Mouse (Mus musculus): Measurements from ENCODE around the gene Twsg1. TPM values are rescaled to one million over a fixed set of nuclear protein-coding genes. Genes with fewer than 3 reads are reported as not detected.

Gene Twsg1
- polyA plus RNA-seq, 1 experiment, result 18.8 TPM

GRCm38 (mm10) chr17:65912202-65912601 is 38.8 kb downstream of the Twsg1 start:
- Histone ChIP-seq H3K27me3 (ENCODE audit: control insufficient read depth, insufficient read depth, insufficient read length) (no peaks in the 10 kb centered on the region), H3K4me3 (ENCODE audit: insufficient read depth, poor library complexity, severe bottlenecking) (no peak overlapping the region), H3K79me3 (ENCODE audit: low read depth) (no peaks in the 10 kb centered on the region), H3K36me3 (ENCODE audit: control insufficient read depth, insufficient read depth) (no peaks in the 10 kb centered on the region), H3ac (ENCODE audit: control insufficient read depth, insufficient read length, low read depth) (no peak overlapping the region), H3K79me2 (ENCODE audit: control insufficient read depth, insufficient read depth) (no peaks in the 10 kb centered on the region)
- no peak for TF ChIP-seq MAX (IDR thresholded peaks at IDR 0.05)
- TF ChIP-seq CTCF (IDR thresholded peaks at IDR 0.05; ENCODE audit: control insufficient read depth, insufficient read depth, insufficient read length), result no peak
- TF ChIP-seq CEBPB (IDR thresholded peaks at IDR 0.05; ENCODE audit: low read depth), result no peak
- TF ChIP-seq MYOD1 (IDR thresholded peaks at IDR 0.05; ENCODE audit: control insufficient read depth, insufficient read length, low read depth), result no peak
- no peak for TF ChIP-seq FOSL1 (IDR thresholded peaks at IDR 0.05; ENCODE audit: insufficient read depth, low read length, poor library complexity, severe bottlenecking)
- TF ChIP-seq USF1 (IDR thresholded peaks at IDR 0.05; ENCODE audit: low read depth), result no peak
- no peak for TF ChIP-seq MYOG (IDR thresholded peaks at IDR 0.05; ENCODE audit: control insufficient read depth, extremely low read depth, insufficient read length)

DNA sequence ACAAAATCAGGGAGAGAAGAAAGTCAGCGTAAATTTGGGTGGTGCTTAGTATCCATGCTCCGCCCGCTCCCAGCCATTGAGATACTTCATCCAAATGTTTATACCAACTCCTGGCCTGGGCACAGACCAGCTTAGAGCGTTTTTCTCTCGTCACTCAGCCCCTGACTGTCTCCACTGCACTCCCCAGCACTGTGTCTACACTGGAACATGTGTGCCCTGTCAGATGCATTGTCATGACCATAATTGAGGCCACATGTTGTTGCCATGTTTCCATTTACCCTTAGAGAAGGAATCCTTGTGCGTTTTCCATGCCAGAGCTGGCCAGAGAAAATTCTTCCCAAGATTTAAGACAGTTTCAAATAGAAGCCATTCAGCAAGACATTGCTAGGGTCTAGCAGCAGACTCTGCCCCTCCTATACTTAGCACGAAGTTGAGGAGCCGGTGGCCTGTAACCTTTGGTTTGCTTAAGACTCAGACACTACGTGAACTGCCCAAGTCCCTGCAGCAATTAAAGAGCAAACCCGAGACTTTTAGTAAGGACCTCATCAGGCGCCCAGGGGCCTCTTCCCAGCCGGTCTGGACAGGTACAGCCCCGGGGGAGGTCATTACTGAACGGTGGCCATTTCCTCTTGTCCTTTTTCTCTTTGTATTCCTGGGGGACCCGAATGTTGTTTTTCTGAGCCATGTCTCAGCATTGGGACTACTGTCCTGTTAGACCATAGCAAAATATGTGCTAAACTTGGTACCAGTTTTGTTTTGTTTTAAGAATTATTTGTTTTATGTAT is 39.5 kb downstream of the Twsg1 start:
- Histone ChIP-seq H3K36me3 (ENCODE audit: control insufficient read depth, insufficient read depth) (no peaks in the 10 kb centered on the region), H3K79me3 (ENCODE audit: low read depth) (no peaks in the 10 kb centered on the region), H3ac (ENCODE audit: control insufficient read depth, insufficient read length, low read depth) (no peak overlapping the region), H3K79me2 (ENCODE audit: control insufficient read depth, insufficient read depth) (no peaks in the 10 kb centered on the region), H3K4me3 (ENCODE audit: insufficient read depth, poor library complexity, severe bottlenecking) (no peak overlapping the region), H3K27me3 (ENCODE audit: control insufficient read depth, insufficient read depth, insufficient read length) (no peaks in the 10 kb centered on the region)
- no peak for TF ChIP-seq USF1 (IDR thresholded peaks at IDR 0.05; ENCODE audit: low read depth)
- TF ChIP-seq MYOD1 (IDR thresholded peaks at IDR 0.05; ENCODE audit: control insufficient read depth, insufficient read length, low read depth), result no peak
- no peak for TF ChIP-seq CTCF (IDR thresholded peaks at IDR 0.05; ENCODE audit: control insufficient read depth, insufficient read depth, insufficient read length)
- TF ChIP-seq MAX (IDR thresholded peaks at IDR 0.05), result no peak
- TF ChIP-seq CEBPB (IDR thresholded peaks at IDR 0.05; ENCODE audit: low read depth), result no peak
- no peak for TF ChIP-seq MYOG (IDR thresholded peaks at IDR 0.05; ENCODE audit: control insufficient read depth, extremely low read depth, insufficient read length)
- no peak for TF ChIP-seq FOSL1 (IDR thresholded peaks at IDR 0.05; ENCODE audit: insufficient read depth, low read length, poor library complexity, severe bottlenecking)

DNA sequence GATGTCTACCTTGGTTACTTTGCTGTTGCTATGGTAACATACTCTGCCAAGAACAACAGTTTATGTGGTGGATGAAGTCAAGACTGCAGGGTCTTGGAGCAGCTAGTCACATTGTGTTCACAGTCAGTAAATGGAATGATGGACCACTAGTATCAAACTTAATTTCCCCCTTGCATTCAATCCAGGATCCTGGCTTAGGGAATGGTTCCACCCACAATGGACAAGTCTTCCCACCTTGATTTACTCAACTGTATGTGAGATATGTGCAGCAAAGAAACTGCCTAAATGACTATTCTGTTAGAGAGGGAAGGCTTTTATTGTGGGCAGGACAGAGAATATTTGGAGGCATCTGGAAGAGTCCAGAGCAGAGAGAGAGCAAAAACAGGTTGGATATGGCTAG is 42.8 kb downstream of the Twsg1 start:
- TF ChIP-seq CEBPB (IDR thresholded peaks at IDR 0.05; ENCODE audit: low read depth) (no peak), MAX (IDR thresholded peaks at IDR 0.05) (no peak), USF1 (IDR thresholded peaks at IDR 0.05; ENCODE audit: low read depth) (no peak), MYOD1 (IDR thresholded peaks at IDR 0.05; ENCODE audit: control insufficient read depth, insufficient read length, low read depth) (no peak), CTCF (IDR thresholded peaks at IDR 0.05; ENCODE audit: control insufficient read depth, insufficient read depth, insufficient read length) (no peak), MYOG (IDR thresholded peaks at IDR 0.05; ENCODE audit: control insufficient read depth, extremely low read depth, insufficient read length) (no peak), FOSL1 (IDR thresholded peaks at IDR 0.05; ENCODE audit: insufficient read depth, low read length, poor library complexity, severe bottlenecking) (no peak)
- no peaks in the 10 kb centered on the region for H3K79me2 ChIP-seq (ENCODE audit: control insufficient read depth, insufficient read depth)
- H3K27me3 ChIP-seq (ENCODE audit: control insufficient read depth, insufficient read depth, insufficient read length), result no peaks in the 10 kb centered on the region
- H3K4me3 ChIP-seq (ENCODE audit: insufficient read depth, poor library complexity, severe bottlenecking), result no peak overlapping the region
- no peaks in the 10 kb centered on the region for H3K36me3 ChIP-seq (ENCODE audit: control insufficient read depth, insufficient read depth)
- no peaks in the 10 kb centered on the region for H3K79me3 ChIP-seq (ENCODE audit: low read depth)
- no peak overlapping the region for H3ac ChIP-seq (ENCODE audit: control insufficient read depth, insufficient read length, low read depth)

DNA sequence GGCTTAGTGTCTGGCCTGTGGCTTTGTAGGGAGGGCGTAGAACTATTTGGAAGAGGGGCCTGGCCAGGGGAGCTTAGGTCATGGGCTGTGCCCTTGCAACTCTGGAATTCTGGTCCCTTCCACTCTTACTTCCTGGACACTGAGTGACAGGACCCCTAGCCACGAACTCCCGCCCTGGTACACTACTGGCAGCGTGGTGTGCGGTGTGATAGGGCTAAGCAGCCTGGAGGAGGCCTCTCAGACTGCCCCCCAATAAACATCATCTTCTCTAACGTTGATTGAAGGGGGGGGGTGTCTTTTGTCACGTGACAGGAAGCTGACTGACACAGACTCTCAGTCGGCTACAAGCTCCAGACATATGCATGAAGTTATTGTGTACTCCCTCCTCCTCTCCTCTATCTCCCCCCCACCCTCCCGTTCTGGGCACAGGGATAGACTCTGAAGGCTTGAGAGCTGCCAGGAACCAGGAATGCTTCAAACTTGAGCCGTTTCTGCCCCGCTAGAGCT is 44.1 kb downstream of the Twsg1 start:
- H3K27me3 ChIP-seq (ENCODE audit: control insufficient read depth, insufficient read depth, insufficient read length), result no peaks in the 10 kb centered on the region
- H3K4me3 ChIP-seq (ENCODE audit: insufficient read depth, poor library complexity, severe bottlenecking), result no peak overlapping the region
- H3K79me3 ChIP-seq (ENCODE audit: low read depth), result no peaks in the 10 kb centered on the region
- H3K79me2 ChIP-seq (ENCODE audit: control insufficient read depth, insufficient read depth), result no peaks in the 10 kb centered on the region
- H3K36me3 ChIP-seq (ENCODE audit: control insufficient read depth, insufficient read depth), result no peaks in the 10 kb centered on the region
- no peak overlapping the region for H3ac ChIP-seq (ENCODE audit: control insufficient read depth, insufficient read length, low read depth)
- no peak for TF ChIP-seq MYOG (IDR thresholded peaks at IDR 0.05; ENCODE audit: control insufficient read depth, extremely low read depth, insufficient read length)
- TF ChIP-seq CEBPB (IDR thresholded peaks at IDR 0.05; ENCODE audit: low read depth), result no peak
- TF ChIP-seq MYOD1 (IDR thresholded peaks at IDR 0.05; ENCODE audit: control insufficient read depth, insufficient read length, low read depth), result no peak
- no peak for TF ChIP-seq MAX (IDR thresholded peaks at IDR 0.05)
- TF ChIP-seq FOSL1 (IDR thresholded peaks at IDR 0.05; ENCODE audit: insufficient read depth, low read length, poor library complexity, severe bottlenecking), result no peak
- TF ChIP-seq CTCF (IDR thresholded peaks at IDR 0.05; ENCODE audit: control insufficient read depth, insufficient read depth, insufficient read length), result no peak
- TF ChIP-seq USF1 (IDR thresholded peaks at IDR 0.05; ENCODE audit: low read depth), result no peak

DNA sequence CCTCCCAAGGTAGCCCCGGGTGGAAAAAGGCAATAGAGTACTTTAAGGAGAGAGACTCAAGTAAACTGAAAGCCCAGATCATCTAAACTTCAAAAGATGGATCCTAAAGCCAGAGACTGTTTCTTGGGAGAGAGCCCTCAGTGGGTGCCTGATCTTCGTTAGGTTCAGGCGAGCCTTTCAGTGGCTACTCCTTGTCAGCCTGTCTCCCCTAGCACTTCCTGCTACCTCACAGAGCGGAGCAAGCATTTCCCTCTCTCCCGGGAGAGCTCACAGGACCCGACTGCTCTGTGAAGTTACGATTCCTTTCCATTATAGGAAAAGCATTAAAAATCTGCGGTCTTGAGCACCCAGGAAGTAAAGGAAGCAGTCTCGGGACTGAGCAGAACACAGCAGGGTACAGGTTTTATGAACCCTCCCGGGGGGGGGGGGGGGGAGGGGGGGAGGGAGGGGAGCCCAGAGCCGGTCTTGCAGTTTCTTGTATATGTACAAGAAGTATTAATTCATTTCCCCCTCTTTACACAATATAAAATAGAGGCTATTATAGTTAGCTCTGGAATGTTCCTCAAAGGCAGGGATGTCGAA is 44.6 kb downstream of the Twsg1 start:
- no peak overlapping the region for H3ac ChIP-seq (ENCODE audit: control insufficient read depth, insufficient read length, low read depth)
- H3K36me3 ChIP-seq (ENCODE audit: control insufficient read depth, insufficient read depth), result no peaks in the 10 kb centered on the region
- no peak overlapping the region for H3K4me3 ChIP-seq (ENCODE audit: insufficient read depth, poor library complexity, severe bottlenecking)
- no peaks in the 10 kb centered on the region for H3K79me3 ChIP-seq (ENCODE audit: low read depth)
- no peak for TF ChIP-seq MAX (IDR thresholded peaks at IDR 0.05)
- TF ChIP-seq CTCF (IDR thresholded peaks at IDR 0.05; ENCODE audit: control insufficient read depth, insufficient read depth, insufficient read length), result no peak
- TF ChIP-seq FOSL1 (IDR thresholded peaks at IDR 0.05; ENCODE audit: insufficient read depth, low read length, poor library complexity, severe bottlenecking), result no peak
- TF ChIP-seq MYOG (IDR thresholded peaks at IDR 0.05; ENCODE audit: control insufficient read depth, extremely low read depth, insufficient read length), result no peak
- no peak for TF ChIP-seq USF1 (IDR thresholded peaks at IDR 0.05; ENCODE audit: low read depth)
- TF ChIP-seq CEBPB (IDR thresholded peaks at IDR 0.05; ENCODE audit: low read depth), result no peak
- TF ChIP-seq MYOD1 (IDR thresholded peaks at IDR 0.05; ENCODE audit: control insufficient read depth, insufficient read length, low read depth), result no peak
- no peaks in the 10 kb centered on the region for H3K27me3 ChIP-seq (ENCODE audit: control insufficient read depth, insufficient read depth, insufficient read length)
- H3K79me2 ChIP-seq (ENCODE audit: control insufficient read depth, insufficient read depth), result no peaks in the 10 kb centered on the region

Measured in C2C12 (cell line).